Mouse (Mus musculus): ENCODE results near the gene Nupr1. TPM values are rescaled to one million over a fixed set of nuclear protein-coding genes. Genes with fewer than 3 reads are reported as not detected.

Gene Nupr1
- polyA plus RNA-seq, 1 experiment from 2014 or later, result 182 TPM

- WGBS, result 93% methylated on average over 8 of the region's 8 CpGs
- no peaks in the 10 kb centered on the region for H3K9me3 ChIP-seq (ENCODE audit: control insufficient read depth, low read length)
- H3K4me3 ChIP-seq (ENCODE audit: low read depth, low read length), result no peak overlapping the region
- TF ChIP-seq EP300 (optimal IDR thresholded peaks at IDR 0.05) (no peak), CTCF (IDR thresholded peaks at IDR 0.05; ENCODE audit: low read depth) (no peak)
- 0 out of 2 replicates have a peak, but pooled peaks cover 4% of the 10 kb centered on the region for H3K4me1 ChIP-seq (replicated peaks; ENCODE audit: control insufficient read depth, insufficient read depth)
- ATAC-seq (ENCODE audit: low FRiP score, low TSS enrichment), result no peak
- H3K27ac ChIP-seq (replicated peaks), result no peak overlapping the region
- peaks cover 8% of the 10 kb centered on the region; the same call in 1 of the 2 replicates for H3K36me3 ChIP-seq (ENCODE audit: control insufficient read depth, insufficient read depth, low read length)
- H3K9ac ChIP-seq (ENCODE audit: low read length), result no peak overlapping the region
- no peak for DNase-seq (ENCODE audit: low spot score)
- H3K4me2 ChIP-seq (replicated peaks; ENCODE audit: low read depth), result no peak overlapping the region; the same call in 1 of the 2 replicates
- H3K27me3 ChIP-seq (ENCODE audit: control insufficient read depth, insufficient read depth, low read length), result no peaks in the 10 kb centered on the region
These were observed 44.4 kb upstream of the Nupr1 start for GRCm38 (mm10) chr7:126675104-126675503.

DNA sequence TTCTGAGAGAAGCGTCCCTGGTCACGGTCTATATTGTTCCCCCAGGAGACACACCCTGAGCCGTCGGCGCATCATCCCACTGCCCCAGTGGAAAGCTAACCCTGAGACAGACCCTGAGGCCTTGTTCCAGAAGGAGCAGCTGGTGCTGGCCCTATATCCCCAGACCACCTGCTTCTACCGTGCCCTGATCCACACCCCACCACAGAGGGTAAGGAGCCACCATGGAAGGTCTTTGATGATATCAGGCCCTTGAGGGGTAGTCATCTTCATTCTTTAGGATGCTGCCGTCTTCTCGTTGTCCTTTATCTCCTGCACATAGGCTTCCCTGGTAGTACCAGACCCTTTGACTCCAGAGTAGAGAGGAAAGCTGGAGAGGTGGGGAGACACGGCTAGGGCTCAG lies 41.5 kb upstream of the Nupr1 start:
- ATAC-seq (ENCODE audit: low FRiP score, low TSS enrichment) (no peak), DNase-seq (ENCODE audit: low spot score) (no peak)
- Histone ChIP-seq H3K27ac (replicated peaks) (no peak overlapping the region), H3K36me3 (ENCODE audit: control insufficient read depth, insufficient read depth, low read length) (peaks cover 8% of the 10 kb centered on the region; the same call in 1 of the 2 replicates), H3K27me3 (ENCODE audit: control insufficient read depth, insufficient read depth, low read length) (no peaks in the 10 kb centered on the region), H3K4me3 (ENCODE audit: low read depth, low read length) (no peak overlapping the region), H3K9me3 (ENCODE audit: control insufficient read depth, low read length) (no peaks in the 10 kb centered on the region), H3K9ac (ENCODE audit: low read length) (no peak overlapping the region), H3K4me1 (replicated peaks; ENCODE audit: control insufficient read depth, insufficient read depth) (0 out of 2 replicates have a peak, but pooled peaks cover 4% of the 10 kb centered on the region), H3K4me2 (replicated peaks; ENCODE audit: low read depth) (no peak overlapping the region)
- 93% methylated on average over 9 of the region's 9 CpGs for WGBS
- TF ChIP-seq EP300 (optimal IDR thresholded peaks at IDR 0.05) (no peak), CTCF (IDR thresholded peaks at IDR 0.05; ENCODE audit: low read depth) (no peak)

GRCm38 (mm10) chr7:126670152-126670551 lies 39.5 kb upstream of the Nupr1 start:
- Histone ChIP-seq H3K4me2 (replicated peaks; ENCODE audit: low read depth) (no peak overlapping the region), H3K36me3 (ENCODE audit: control insufficient read depth, insufficient read depth, low read length) (peaks cover 8% of the 10 kb centered on the region; the same call in 1 of the 2 replicates), H3K27me3 (ENCODE audit: control insufficient read depth, insufficient read depth, low read length) (no peaks in the 10 kb centered on the region), H3K9ac (ENCODE audit: low read length) (no peak overlapping the region), H3K4me1 (replicated peaks; ENCODE audit: control insufficient read depth, insufficient read depth) (no peaks in the 10 kb centered on the region), H3K27ac (replicated peaks) (no peak overlapping the region), H3K9me3 (ENCODE audit: control insufficient read depth, low read length) (no peaks in the 10 kb centered on the region), H3K4me3 (ENCODE audit: low read depth, low read length) (no peak overlapping the region)
- DNase-seq (ENCODE audit: low spot score), result no peak
- 76% methylated on average over 3 of the region's 3 CpGs for WGBS
- TF ChIP-seq EP300 (optimal IDR thresholded peaks at IDR 0.05) (no peak), CTCF (IDR thresholded peaks at IDR 0.05; ENCODE audit: low read depth) (no peak)
- ATAC-seq (ENCODE audit: low FRiP score, low TSS enrichment), result no peak

DNA sequence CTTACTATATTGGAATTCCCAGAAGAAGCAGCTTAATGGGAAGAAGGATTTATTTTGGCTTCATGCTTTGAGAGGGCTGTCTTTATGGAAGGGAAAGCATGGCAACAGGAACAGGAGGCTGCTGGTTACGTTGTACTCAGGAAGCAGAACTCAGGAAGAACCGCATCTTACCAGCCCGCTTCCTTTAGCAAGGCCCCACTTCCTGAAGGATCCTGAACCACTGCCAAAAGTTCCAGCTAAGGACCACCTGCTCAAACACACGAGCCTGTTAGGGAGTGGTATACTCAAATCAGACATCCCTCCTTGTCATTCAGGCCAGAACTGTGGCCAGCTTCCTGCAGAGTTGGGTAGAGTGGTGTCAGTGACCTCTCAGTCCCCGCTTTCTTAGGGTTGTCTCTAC lies 37.8 kb upstream of the Nupr1 start:
- H3K4me2 ChIP-seq (replicated peaks; ENCODE audit: low read depth), result no peak overlapping the region
- no peak for ATAC-seq (ENCODE audit: low FRiP score, low TSS enrichment)

DNA sequence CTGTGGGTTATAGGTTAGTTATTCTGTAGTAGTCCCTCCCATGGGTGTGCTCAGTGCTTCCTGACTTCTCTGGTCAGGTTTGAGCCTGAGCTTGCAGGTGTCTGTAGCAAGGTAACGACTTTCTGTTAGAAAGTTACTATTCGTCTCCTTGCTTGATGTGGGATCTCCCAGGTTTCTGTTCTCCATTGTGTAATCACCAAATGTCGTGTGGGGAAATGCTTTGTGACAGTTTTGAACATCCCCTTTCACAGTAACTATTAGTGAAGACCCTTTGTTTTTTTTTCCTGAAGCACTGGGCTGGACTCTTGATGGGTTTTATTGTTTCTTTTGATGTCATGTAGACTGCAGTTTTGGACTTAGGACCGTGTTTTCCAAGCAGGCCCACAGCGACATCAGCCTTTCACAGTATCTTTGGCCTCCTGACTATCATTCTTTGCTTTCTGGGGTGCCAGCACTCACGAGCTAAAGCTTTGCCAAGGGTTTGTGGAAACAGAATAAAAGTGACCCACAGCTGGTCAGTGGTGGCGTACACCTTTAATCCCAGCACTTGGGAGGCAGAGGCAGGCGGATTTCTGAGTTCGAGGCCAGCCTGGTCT lies 36.9 kb upstream of the Nupr1 start:
- ATAC-seq (ENCODE audit: low FRiP score, low TSS enrichment), result no peak
- peaks cover 3% of the 10 kb centered on the region; the same call in 1 of the 2 replicates for H3K36me3 ChIP-seq (ENCODE audit: control insufficient read depth, insufficient read depth, low read length)
- WGBS, result 79% methylated on average over 9 of the region's 9 CpGs

More for the DNA sequence above, 37.8 kb upstream of the Nupr1 start:
- H3K27me3 ChIP-seq (ENCODE audit: control insufficient read depth, insufficient read depth, low read length), result no peaks in the 10 kb centered on the region
- H3K27ac ChIP-seq (replicated peaks), result no peak overlapping the region
- H3K36me3 ChIP-seq (ENCODE audit: control insufficient read depth, insufficient read depth, low read length), result peaks cover 8% of the 10 kb centered on the region; the same call in 1 of the 2 replicates
- no peaks in the 10 kb centered on the region for H3K4me1 ChIP-seq (replicated peaks; ENCODE audit: control insufficient read depth, insufficient read depth)
- H3K9me3 ChIP-seq (ENCODE audit: control insufficient read depth, low read length), result no peaks in the 10 kb centered on the region
- H3K4me3 ChIP-seq (ENCODE audit: low read depth, low read length), result no peak overlapping the region
- whole genome bisulfite sequencing, result 59% methylated on average over 5 of the region's 5 CpGs
- no peak for DNase-seq (ENCODE audit: low spot score)
- no peak overlapping the region for H3K9ac ChIP-seq (ENCODE audit: low read length)
- no peak for TF ChIP-seq CTCF (IDR thresholded peaks at IDR 0.05; ENCODE audit: low read depth)
- TF ChIP-seq EP300 (optimal IDR thresholded peaks at IDR 0.05), result no peak

GRCm38 (mm10) chr7:126665269-126665668 lies 34.6 kb upstream of the Nupr1 start:
- DNase-seq (ENCODE audit: low spot score), result no peak
- Histone ChIP-seq H3K27ac (replicated peaks) (no peak overlapping the region), H3K4me3 (ENCODE audit: low read depth, low read length) (no peak overlapping the region), H3K27me3 (ENCODE audit: control insufficient read depth, insufficient read depth, low read length) (no peaks in the 10 kb centered on the region), H3K4me2 (replicated peaks; ENCODE audit: low read depth) (no peak overlapping the region), H3K9ac (ENCODE audit: low read length) (no peak overlapping the region), H3K36me3 (ENCODE audit: control insufficient read depth, insufficient read depth, low read length) (no peaks in the 10 kb centered on the region), H3K9me3 (ENCODE audit: control insufficient read depth, low read length) (no peaks in the 10 kb centered on the region), H3K4me1 (replicated peaks; ENCODE audit: control insufficient read depth, insufficient read depth) (no peaks in the 10 kb centered on the region)
- 82% methylated on average over 3 of the region's 3 CpGs for WGBS
- ATAC-seq (ENCODE audit: low FRiP score, low TSS enrichment), result no peak
- TF ChIP-seq EP300 (optimal IDR thresholded peaks at IDR 0.05) (no peak), CTCF (IDR thresholded peaks at IDR 0.05; ENCODE audit: low read depth) (no peak)

More for the DNA sequence above, 36.9 kb upstream of the Nupr1 start:
- Histone ChIP-seq H3K27me3 (ENCODE audit: control insufficient read depth, insufficient read depth, low read length) (no peaks in the 10 kb centered on the region), H3K27ac (replicated peaks) (no peak overlapping the region), H3K4me3 (ENCODE audit: low read depth, low read length) (no peak overlapping the region), H3K9ac (ENCODE audit: low read length) (no peak overlapping the region), H3K4me2 (replicated peaks; ENCODE audit: low read depth) (no peak overlapping the region), H3K4me1 (replicated peaks; ENCODE audit: control insufficient read depth, insufficient read depth) (no peaks in the 10 kb centered on the region), H3K9me3 (ENCODE audit: control insufficient read depth, low read length) (no peaks in the 10 kb centered on the region)
- TF ChIP-seq CTCF (IDR thresholded peaks at IDR 0.05; ENCODE audit: low read depth) (no peak), EP300 (optimal IDR thresholded peaks at IDR 0.05) (no peak)
- DNase-seq (ENCODE audit: low spot score), result no peak
